Comparison of ENCODE assay signal across 8 mouse cellular contexts in genomic region chr3:36150537-36150933, GRCm38 (mm10). TPM values are rescaled to one million over a fixed set of nuclear protein-coding genes. Genes with fewer than 3 reads are reported as not detected.
DNase-seq lines count a peak whose midpoint lies in the region; ATAC-seq and TF ChIP-seq lines count a peak whose summit lies in the region.

No protein-coding gene starts in this region.

- peaks cover 26% of the 10 kb centered on the region for H3K4me1 ChIP-seq in embryonic facial prominence, embryonic 13.5 days
- H3K4me1 ChIP-seq in hindbrain, postnatal 0 days (ENCODE audit: insufficient read depth, low read length) = peaks cover 17% of the 10 kb centered on the region; the same call in 1 of the 2 replicates
- H3K4me1 ChIP-seq in midbrain, embryonic 16.5 days (ENCODE audit: control insufficient read depth, insufficient read depth, low read length) = peaks cover 22% of the 10 kb centered on the region

- H3K4me3 ChIP-seq in layer of hippocampus, adult 2 months = peak overlapping the region; percentile 91
- H3K4me3 ChIP-seq in embryonic facial prominence, embryonic 13.5 days = peak overlapping the region; percentile 97
- H3K4me3 ChIP-seq in hindbrain, postnatal 0 days (ENCODE audit: low read length) = peak overlapping the region; percentile 95
- peak overlapping the region; percentile 95 for H3K4me3 ChIP-seq in midbrain, embryonic 16.5 days (ENCODE audit: low read depth, low read length)

- peak overlapping the region; percentile 62; the same call in 1 of the 2 replicates for H3K27ac ChIP-seq in layer of hippocampus, adult 2 months
- no peak overlapping the region for H3K27ac ChIP-seq in embryonic facial prominence, embryonic 13.5 days
- H3K27ac ChIP-seq in hindbrain, postnatal 0 days = no peak overlapping the region
- H3K27ac ChIP-seq in midbrain, embryonic 16.5 days (ENCODE audit: low read length) = no peak overlapping the region; the same call in 1 of the 2 replicates

- no peak overlapping the region; the same call in 1 of the 2 replicates for H3K9ac ChIP-seq in embryonic facial prominence, embryonic 13.5 days
- H3K9ac ChIP-seq in hindbrain, postnatal 0 days (replicated peaks; ENCODE audit: low read length) = no peak overlapping the region; the same call in 1 of the 2 replicates
- H3K9ac ChIP-seq in midbrain, embryonic 16.5 days (ENCODE audit: low read depth, low read length) = no peak overlapping the region

- no peak for DNase-seq in layer of hippocampus, adult 2 months (ENCODE audit: low spot score in 2 of 2)
- DNase-seq in layer of hippocampus, postnatal 25 days (ENCODE audit: extremely low spot score in 1 of 2, low spot score in 1 of 2) = no peak
- DNase-seq in hindbrain, postnatal 0 days (ENCODE audit: low spot score) = no peak
- no peak for DNase-seq in urinary bladder, postnatal 25 days (ENCODE audit: low spot score)
- no peak for DNase-seq in cerebellum, adult 11-12 months
- DNase-seq in cerebellum, adult 18-20 months = no peak

- H3K36me3 ChIP-seq in embryonic facial prominence, embryonic 13.5 days = no peaks in the 10 kb centered on the region
- no peaks in the 10 kb centered on the region for H3K36me3 ChIP-seq in hindbrain, postnatal 0 days (ENCODE audit: insufficient read depth, low read length)
- H3K36me3 ChIP-seq in midbrain, embryonic 16.5 days (ENCODE audit: control insufficient read depth, insufficient read depth, low read length) = no peaks in the 10 kb centered on the region

- H3K27me3 ChIP-seq in embryonic facial prominence, embryonic 13.5 days = no peaks in the 10 kb centered on the region
- H3K27me3 ChIP-seq in hindbrain, postnatal 0 days (ENCODE audit: insufficient read depth, low read length) = no peaks in the 10 kb centered on the region
- no peaks in the 10 kb centered on the region for H3K27me3 ChIP-seq in midbrain, embryonic 16.5 days (ENCODE audit: control insufficient read depth, insufficient read depth, low read depth, low read length)

- no peak for TF ChIP-seq CTCF in layer of hippocampus, adult 2 months (conservative IDR thresholded peaks at IDR 0.05)
- TF ChIP-seq CTCF in hindbrain, postnatal 0 days (IDR thresholded peaks at IDR 0.05; ENCODE audit: low read depth) = no peak

- WGBS in embryonic facial prominence, embryonic 13.5 days = 8% methylated on average over 1 of the region's 1 CpGs
- WGBS in hindbrain, postnatal 0 days = 8% methylated on average over 1 of the region's 1 CpGs
- WGBS in midbrain, embryonic 16.5 days = 5% methylated on average over 1 of the region's 1 CpGs

- H3K9me3 ChIP-seq in embryonic facial prominence, embryonic 13.5 days = no peaks in the 10 kb centered on the region
- H3K9me3 ChIP-seq in hindbrain, postnatal 0 days (ENCODE audit: low read length) = no peaks in the 10 kb centered on the region
- H3K9me3 ChIP-seq in midbrain, embryonic 16.5 days (replicated peaks; ENCODE audit: control insufficient read depth, low read length, poor library complexity, severe bottlenecking) = no peaks in the 10 kb centered on the region

- H3K4me2 ChIP-seq in embryonic facial prominence, embryonic 13.5 days = peak overlapping the region; percentile 66
- H3K4me2 ChIP-seq in hindbrain, postnatal 0 days (ENCODE audit: low read depth, low read length) = peak overlapping the region; percentile 58
- H3K4me2 ChIP-seq in midbrain, embryonic 16.5 days (ENCODE audit: low read length) = peak overlapping the region; percentile 90

- ATAC-seq in embryonic facial prominence, embryonic 13.5 days (ENCODE audit: insufficient number of reproducible peaks, insufficient read depth, low FRiP score, low TSS enrichment, low read depth) = no peak
- no peak for ATAC-seq in hindbrain, postnatal 0 days
- ATAC-seq in midbrain, embryonic 16.5 days = no peak

RNA-seq across cellular contexts. Expression of gene D3Ertd254e, which starts 0.3 kb away (rescaled TPM):
- total RNA-seq in layer of hippocampus, adult 2 months (2021) = 10 to 100 TPM; 16.2 to 18.9 TPM
- 10 to 100 TPM; 15.3 to 17.6 TPM for total RNA-seq in layer of hippocampus, postnatal 25 days (2021)
- polyA plus RNA-seq in embryonic facial prominence, embryonic 13.5 days (2015; fragmentation: Nextera tagmentation; extraction: Ambion mirVana) = 9.6 and 11.2 TPM in 2 replicates
- 15.7 and 17.6 TPM in 2 replicates for total RNA-seq in hindbrain, postnatal 0 days (2014; rRNA removed)
- polyA plus RNA-seq in hindbrain, postnatal 0 days (2015; fragmentation: Nextera tagmentation; extraction: Ambion mirVana) = 11.2 and 12.5 TPM in 2 replicates
- 15.0 and 16.7 TPM in 2 replicates for polyA plus RNA-seq in midbrain, embryonic 16.5 days (2015; fragmentation: Nextera tagmentation; extraction: Ambion mirVana)
